Mouse (Mus musculus) liver, adult 2 months (tissue): ENCODE results near the gene Tspyl1. TPM values are rescaled to one million over a fixed set of nuclear protein-coding genes. Genes with fewer than 3 reads are reported as not detected.

Experiments
- DNase-seq: peaks from one replicate; pipeline ENCODE4 v3.0.0-alpha.2; 2011; ENCODE audit warnings: low read depth, low spot score; ENCODE audit errors: extremely low read depth
- H3K27ac ChIP-seq: fragments of 200-500 bp; replicated peaks from 2 replicates; pipeline ENCODE4 v1.5.1; 2012; ENCODE audit warnings: low read depth, mild to moderate bottlenecking, control low read depth, inconsistent platforms, low read length; ENCODE audit not compliant: insufficient read depth
- H3K27me3 ChIP-seq: fragments of 200-500 bp; 2 replicates; pipeline ENCODE4 v1.6.1; 2012; ENCODE audit warnings: mild to moderate bottlenecking, moderate library complexity, low read length, inconsistent platforms; ENCODE audit not compliant: control insufficient read depth, insufficient read depth
- H3K36me3 ChIP-seq: fragments of 200-500 bp; 2 replicates; pipeline ENCODE4 v1.6.1; 2012; ENCODE audit warnings: low read length, inconsistent platforms; ENCODE audit not compliant: control insufficient read depth, insufficient read depth
- H3K4me1 ChIP-seq: fragments of 200-500 bp; 2 replicates; pipeline ENCODE4 v1.6.1; 2011; ENCODE audit warnings: low read length; ENCODE audit not compliant: control insufficient read depth, insufficient read depth
- H3K4me3 ChIP-seq: fragments of 200-500 bp; 2 replicates; pipeline ENCODE4 v1.5.1; 2011; ENCODE audit warnings: low read depth, mild to moderate bottlenecking, control low read depth, low read length, moderate library complexity; ENCODE audit not compliant: insufficient read depth
- H3K79me2 ChIP-seq: fragments of 200-500 bp; 2 replicates; pipeline ENCODE4 v1.6.1; 2012; ENCODE audit warnings: inconsistent platforms, mild to moderate bottlenecking, low read length, moderate library complexity; ENCODE audit not compliant: control insufficient read depth, insufficient read depth
- H3K9ac ChIP-seq: fragments of 200-500 bp; 2 replicates; pipeline ENCODE4 v1.6.1; 2012; ENCODE audit warnings: low read depth, mild to moderate bottlenecking, control low read depth, inconsistent platforms, low read length
- CTCF ChIP-seq: fragments of 200-500 bp; IDR thresholded peaks from 2 replicates; pipeline ENCODE4 v1.5.1; 2011; ENCODE audit warnings: low read depth, low read length, control low read depth
- POLR2A ChIP-seq: fragments of 200-500 bp; IDR thresholded peaks from 2 replicates; pipeline ENCODE4 v1.6.1; 2011; ENCODE audit warnings: low read length, control low read depth; ENCODE audit not compliant: insufficient read depth; ENCODE audit errors: extremely low read depth
- WGBS: fragments of 180-500 bp; shearing (Covaris S2); methylation state at CpG from one replicate; pipeline ENCODE4 v1.1.7; 2018; 5-methylcytosine and 5-hydroxymethylcytosine counted together
- polyA plus RNA-seq: library from polyadenylated mRNA; depleted of rRNA; stranded (reverse); fragments of >200 nt; gene quantifications from 2 replicates; pipeline ENCODE4 v1.2.3, GENCODE M21; 2012; rRNA removed
- total RNA-seq: library from RNA; depleted of rRNA; stranded (reverse); fragments of >200 nt; gene quantifications from 2 replicates; pipeline ENCODE4 v1.2.3, GENCODE M21; 2014; rRNA removed

Gene Tspyl1
- 12.9 and 14.5 TPM in 2 replicates for total RNA-seq
- polyA plus RNA-seq: 13.1 and 13.6 TPM in 2 replicates

GRCm38 (mm10) chr10:34281962-34282388 is at the start of gene Tspyl1:
Tspyl1 (plus strand) TSS chr10:34282190.
- TF ChIP-seq CTCF: no peak
- peak; percentile 72; the same call in 1 of the 2 replicates for TF ChIP-seq POLR2A
- Histone ChIP-seq H3K27ac (peak within 1 kb of the TSS; percentile 76), H3K4me3 (peak within 1 kb of the TSS; percentile 85), H3K27me3 (no peaks in the 10 kb centered on the region), H3K79me2 (peaks cover 13% of the 10 kb centered on the region; the same call in 1 of the 2 replicates), H3K36me3 (peaks cover 4% of the 10 kb centered on the region; the same call in 1 of the 2 replicates), H3K4me1 (peaks cover 12% of the 10 kb centered on the region), H3K9ac (peak within 1 kb of the TSS; percentile 92)
- DNase-seq: peak; percentile 95
- WGBS: under 1% methylated on average over 38 of the region's 38 CpGs

- Histone ChIP-seq H3K79me2 (no peaks in the 10 kb centered on the region), H3K4me3 (no peak overlapping the region), H3K4me1 (no peaks in the 10 kb centered on the region), H3K27ac (no peak overlapping the region), H3K36me3 (no peaks in the 10 kb centered on the region), H3K9ac (no peak overlapping the region), H3K27me3 (no peaks in the 10 kb centered on the region)
- TF ChIP-seq POLR2A (no peak), CTCF (no peak)
- DNase-seq: no peak
- 85% methylated on average over 1 of the region's 1 CpGs for WGBS
Measured at GRCm38 (mm10) chr10:34233418-34233817, 48.6 kb upstream of the Tspyl1 start.

DNA sequence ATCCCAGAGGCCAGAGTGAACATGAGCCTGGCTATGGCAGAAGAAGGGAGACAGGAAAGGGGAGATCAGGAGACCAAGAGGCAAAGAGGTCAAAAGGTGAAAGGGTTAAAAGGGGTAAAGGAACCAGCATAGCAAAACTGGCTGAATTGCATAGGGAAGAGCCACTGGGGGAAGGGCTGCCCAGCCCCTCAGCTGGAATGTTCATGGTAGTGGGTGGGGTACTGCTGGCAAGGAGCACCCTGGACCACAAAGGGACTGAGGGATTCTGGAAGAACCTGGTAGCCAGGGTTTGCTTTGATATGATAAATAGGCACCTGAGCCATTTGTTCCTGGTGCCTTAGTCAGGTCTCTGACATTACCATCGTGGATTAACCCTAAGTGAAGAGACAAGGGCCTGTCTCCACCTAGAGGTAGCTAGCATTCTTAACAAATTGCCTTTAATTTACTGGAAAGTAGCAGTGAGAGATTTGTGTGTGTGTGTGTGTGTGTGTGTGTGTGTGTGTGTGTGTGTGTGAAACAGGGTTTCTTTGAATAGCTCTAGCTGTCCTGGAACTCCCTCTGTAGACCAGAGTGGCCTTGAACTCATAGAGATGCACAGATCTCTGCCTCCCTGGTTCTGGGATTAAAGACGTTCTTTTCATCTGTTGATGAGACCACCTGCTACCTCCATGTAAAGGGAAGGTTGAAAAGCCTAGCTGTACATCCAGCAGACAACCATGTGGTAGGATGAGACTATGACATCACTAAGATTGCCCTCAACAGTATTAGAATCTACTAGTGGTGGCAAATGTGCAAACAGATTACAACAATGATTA is 47.9 kb upstream of the Tspyl1 start:
- WGBS: 32% methylated on average over 2 of the region's 2 CpGs
- TF ChIP-seq POLR2A: no peak
- no peak for TF ChIP-seq CTCF

GRCm38 (mm10) chr10:34235384-34235783 is 46.6 kb upstream of the Tspyl1 start:
- no peaks in the 10 kb centered on the region for H3K27me3 ChIP-seq
- DNase-seq: no peak
- no peaks in the 10 kb centered on the region for H3K4me1 ChIP-seq
- 0 out of 2 replicates have a peak overlapping the region, but pooled peaks have one; percentile 25 for H3K27ac ChIP-seq
- H3K36me3 ChIP-seq: no peaks in the 10 kb centered on the region
- TF ChIP-seq CTCF (no peak), POLR2A (no peak)
- H3K4me3 ChIP-seq: no peak overlapping the region
- H3K9ac ChIP-seq: no peak overlapping the region
- WGBS: 27% methylated on average over 3 of the region's 3 CpGs
- H3K79me2 ChIP-seq: no peaks in the 10 kb centered on the region

More for the DNA sequence above, 47.9 kb upstream of the Tspyl1 start:
- H3K4me1 ChIP-seq: no peaks in the 10 kb centered on the region
- no peak overlapping the region for H3K9ac ChIP-seq
- no peaks in the 10 kb centered on the region for H3K79me2 ChIP-seq
- peak; percentile 19 for DNase-seq
- H3K27me3 ChIP-seq: no peaks in the 10 kb centered on the region
- H3K27ac ChIP-seq: no peak overlapping the region
- no peak overlapping the region for H3K4me3 ChIP-seq
- H3K36me3 ChIP-seq: no peaks in the 10 kb centered on the region

DNA sequence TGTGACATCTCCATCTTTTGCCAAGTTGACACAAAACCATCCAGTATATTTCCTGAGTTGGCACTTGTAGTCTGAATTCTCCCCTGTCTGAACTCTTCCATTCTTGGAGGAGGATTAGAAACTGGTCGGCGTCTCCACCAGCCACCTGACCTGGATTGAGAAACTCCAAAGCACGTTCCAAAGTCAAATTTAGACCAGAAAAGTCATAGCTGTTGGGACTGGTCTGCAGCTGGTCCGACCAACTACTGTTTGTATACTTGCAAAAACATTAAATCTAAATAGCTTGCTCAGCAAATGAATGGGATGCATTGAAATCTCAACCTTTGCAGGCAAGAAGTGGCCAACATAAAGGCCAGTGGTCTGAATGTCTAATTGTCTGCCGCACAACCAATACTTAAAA is 45.4 kb upstream of the Tspyl1 start:
- WGBS: 74% methylated on average over 5 of the region's 5 CpGs
- H3K4me1 ChIP-seq: no peaks in the 10 kb centered on the region
- H3K79me2 ChIP-seq: no peaks in the 10 kb centered on the region
- H3K27me3 ChIP-seq: no peaks in the 10 kb centered on the region
- no peak overlapping the region for H3K27ac ChIP-seq
- no peaks in the 10 kb centered on the region for H3K36me3 ChIP-seq
- no peak for DNase-seq
- no peak overlapping the region for H3K4me3 ChIP-seq
- H3K9ac ChIP-seq: no peak overlapping the region
- TF ChIP-seq POLR2A (no peak), CTCF (no peak)

GRCm38 (mm10) chr10:34238536-34238935 is 43.5 kb upstream of the Tspyl1 start:
- no peaks in the 10 kb centered on the region for H3K79me2 ChIP-seq
- H3K4me3 ChIP-seq: no peak overlapping the region
- 79% methylated on average over 4 of the region's 4 CpGs for WGBS
- TF ChIP-seq CTCF (no peak), POLR2A (no peak)
- H3K4me1 ChIP-seq: no peaks in the 10 kb centered on the region
- H3K27ac ChIP-seq: no peak overlapping the region
- DNase-seq: no peak
- no peaks in the 10 kb centered on the region for H3K27me3 ChIP-seq
- H3K36me3 ChIP-seq: no peaks in the 10 kb centered on the region
- no peak overlapping the region for H3K9ac ChIP-seq
